Mouse (Mus musculus): ENCODE results near the gene Zfand4.
"Not testable (repeated sequence)": the region's sequence is repeated elsewhere in the genome, so short reads cannot be mapped to it uniquely, and the experiment has no call there.

DNA sequence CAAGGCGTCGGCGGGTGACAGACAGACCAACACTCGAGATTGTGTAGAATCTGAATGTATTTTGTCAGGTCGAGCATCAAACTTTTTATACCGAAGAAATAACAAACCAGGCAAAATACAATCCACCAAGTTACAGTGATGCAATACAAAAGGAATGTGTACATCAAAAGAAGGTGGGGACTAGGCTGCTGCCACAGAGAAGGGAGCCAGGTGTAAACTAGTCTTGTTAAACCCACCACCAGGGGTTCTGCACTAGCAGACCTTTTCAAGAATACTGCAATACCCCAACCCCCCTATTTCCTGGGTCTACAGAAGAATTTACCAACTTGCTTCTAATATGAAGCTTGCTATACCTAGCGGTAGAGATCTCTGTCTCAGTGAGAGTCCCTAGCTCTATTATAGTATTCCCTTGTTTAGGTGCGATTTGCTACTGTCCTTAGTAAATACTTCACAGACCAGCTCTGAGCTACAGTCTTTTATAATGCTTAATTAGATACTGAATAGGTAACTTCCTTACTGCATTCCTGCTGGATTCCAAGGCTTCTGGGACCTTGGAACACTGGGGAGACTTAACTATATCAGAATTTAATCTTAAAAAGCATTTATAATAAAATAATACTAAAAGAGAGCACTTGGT is 92.4 kb downstream of the Zfand4 start:
- not testable (repeated sequence) for TF ChIP-seq POLR2A (IDR thresholded peaks at IDR 0.05; ENCODE audit: borderline replicate concordance, extremely low read depth, low read depth, low read length); CTCF (IDR thresholded peaks at IDR 0.05; ENCODE audit: insufficient read depth, low read length)

Data from lung, adult 2 months (tissue).